Mouse (Mus musculus) kidney, postnatal 0 days (tissue): ENCODE results near the gene Alkbh2. TPM values are rescaled to one million over a fixed set of nuclear protein-coding genes. Genes with fewer than 3 reads are reported as not detected.
A peak's percentile ranks its signal among the peaks of the same experiment; 100 is the strongest.

Experiments used
- ATAC-seq: fragments of 200-750 bp; cut with Nextera tagmentation; replicated peaks from 2 replicates; pipeline ENCODE4 v1.8.0; 2017; ENCODE audit warnings: low read depth, moderate number of reproducible peaks, moderate TSS enrichment, moderate library complexity; ENCODE audit not compliant: low FRiP score
- DNase-seq: peaks from one replicate; pipeline ENCODE4 v3.0.0-alpha.2; 2016; ENCODE audit warnings: low spot score
- H3K27ac ChIP-seq: fragments of 300-500 bp; sonication (generic); 2 replicates; pipeline ENCODE4 v1.5.1; 2014; ENCODE audit warnings: mild to moderate bottlenecking
- H3K27me3 ChIP-seq: fragments of 300-500 bp; sonication (generic); 2 replicates; pipeline ENCODE4 v1.6.1; 2014; ENCODE audit warnings: low read length, mixed read lengths; ENCODE audit not compliant: insufficient read depth
- H3K36me3 ChIP-seq: fragments of 300-500 bp; sonication (generic); 2 replicates; pipeline ENCODE4 v1.6.1; 2014; ENCODE audit warnings: low read length, mixed read lengths; ENCODE audit not compliant: insufficient read depth
- H3K4me1 ChIP-seq: fragments of 300-500 bp; sonication (generic); replicated peaks from 2 replicates; pipeline ENCODE4 v1.6.1; 2014; ENCODE audit warnings: antibody characterized with exemption, low read length, mixed read lengths; ENCODE audit not compliant: insufficient read depth
- H3K4me2 ChIP-seq: fragments of 300-500 bp; sonication (generic); 2 replicates; pipeline ENCODE4 v1.6.1; 2014; ENCODE audit warnings: mild to moderate bottlenecking, low read length, moderate library complexity, mixed read lengths
- H3K4me3 ChIP-seq: fragments of 300-500 bp; sonication (generic); replicated peaks from 2 replicates; pipeline ENCODE4 v1.5.1; 2014; ENCODE audit warnings: low read depth, low read length
- H3K9ac ChIP-seq: fragments of 300-500 bp; sonication (generic); 2 replicates; pipeline ENCODE4 v1.6.1; 2014; ENCODE audit warnings: low read depth, low read length
- H3K9me3 ChIP-seq: fragments of 300-500 bp; sonication (generic); replicated peaks from 2 replicates; pipeline ENCODE4 v1.6.1; 2016; ENCODE audit warnings: low read length, inconsistent platforms, mixed read lengths
- CTCF ChIP-seq: IDR thresholded peaks from 2 replicates; pipeline ENCODE4 v1.5.1; 2016; ENCODE audit warnings: antibody characterized with exemption, low read depth, mild to moderate bottlenecking, moderate library complexity
- WGBS: fragments of 180-500 bp; shearing (Covaris S2); extraction: QIAGEN DNeasy Blood & Tissue Kit; methylation state at CpG from one replicate; pipeline ENCODE4 v1.1.7; 2014; 5-methylcytosine and 5-hydroxymethylcytosine counted together
- polyA plus RNA-seq: library from polyadenylated mRNA; unstranded; fragments of >200 nt; fragmentation: Nextera tagmentation; extraction: Ambion mirVana; gene quantifications from 2 replicates; pipeline ENCODE4 v1.2.1, GENCODE M21; 2015

Alkbh2 gene
- polyA plus RNA-seq, 1 experiment from 2014 or later, result 12.2 TPM

GRCm38 (mm10) chr5:114157236-114157635 lies 29.2 kb upstream of the Alkbh2 start:
- H3K9me3 ChIP-seq, result no peaks in the 10 kb centered on the region
- 54% methylated on average over 7 of the region's 7 CpGs for WGBS
- H3K4me3 ChIP-seq, result no peak overlapping the region
- no peaks in the 10 kb centered on the region for H3K4me1 ChIP-seq
- no peak overlapping the region for H3K4me2 ChIP-seq
- no peaks in the 10 kb centered on the region for H3K36me3 ChIP-seq
- ATAC-seq (no peak), DNase-seq (no peak)
- no peak for TF ChIP-seq CTCF
- H3K27me3 ChIP-seq, result no peaks in the 10 kb centered on the region
- H3K9ac ChIP-seq, result no peak overlapping the region
- no peak overlapping the region for H3K27ac ChIP-seq

- Histone ChIP-seq H3K27me3 (no peaks in the 10 kb centered on the region), H3K9ac (no peak overlapping the region), H3K9me3 (no peaks in the 10 kb centered on the region), H3K4me2 (no peak overlapping the region), H3K4me1 (0 out of 2 replicates have a peak, but pooled peaks cover 5% of the 10 kb centered on the region), H3K4me3 (no peak overlapping the region), H3K27ac (no peak overlapping the region), H3K36me3 (no peaks in the 10 kb centered on the region)
- no peak for DNase-seq
- 57% methylated on average over 9 of the region's 9 CpGs for WGBS
- no peak for TF ChIP-seq CTCF
- no peak; the same call in 1 of the 2 replicates for ATAC-seq
Observed at GRCm38 (mm10) chr5:114155168-114155933, 27.3 kb upstream of the Alkbh2 start.

GRCm38 (mm10) chr5:114154765-114155164 lies 26.7 kb upstream of the Alkbh2 start:
- H3K4me1 ChIP-seq, result 0 out of 2 replicates have a peak, but pooled peaks cover 5% of the 10 kb centered on the region
- no peaks in the 10 kb centered on the region for H3K36me3 ChIP-seq
- H3K9me3 ChIP-seq, result no peaks in the 10 kb centered on the region
- no peak for TF ChIP-seq CTCF
- H3K9ac ChIP-seq, result no peak overlapping the region
- H3K4me2 ChIP-seq, result no peak overlapping the region
- no peak for ATAC-seq
- 85% methylated on average over 5 of the region's 5 CpGs for WGBS
- no peak overlapping the region for H3K4me3 ChIP-seq
- no peak for DNase-seq
- H3K27me3 ChIP-seq, result no peaks in the 10 kb centered on the region
- no peak overlapping the region for H3K27ac ChIP-seq

- no peak overlapping the region; the same call in 1 of the 2 replicates for H3K4me3 ChIP-seq
- peak; percentile 74 for TF ChIP-seq CTCF
- DNase-seq (peak; percentile 68), ATAC-seq (0 out of 2 replicates have a peak, but pooled peaks have one; percentile 44)
- no peaks in the 10 kb centered on the region for H3K36me3 ChIP-seq
- 0 out of 2 replicates have a peak overlapping the region, but pooled peaks have one; percentile 25 for H3K27ac ChIP-seq
- 9% methylated on average over 12 of the region's 12 CpGs for WGBS
- peak overlapping the region; percentile 37; the same call in 1 of the 2 replicates for H3K4me2 ChIP-seq
- H3K4me1 ChIP-seq, result 0 out of 2 replicates have a peak, but pooled peaks cover 5% of the 10 kb centered on the region
- no peaks in the 10 kb centered on the region for H3K9me3 ChIP-seq
- no peaks in the 10 kb centered on the region for H3K27me3 ChIP-seq
- H3K9ac ChIP-seq, result no peak overlapping the region
Observed at GRCm38 (mm10) chr5:114153490-114153889, 25.5 kb upstream of the Alkbh2 start.

GRCm38 (mm10) chr5:114152359-114153092 lies 24.5 kb upstream of the Alkbh2 start:
- ATAC-seq (no peak), DNase-seq (no peak)
- Histone ChIP-seq H3K9me3 (no peaks in the 10 kb centered on the region), H3K4me2 (no peak overlapping the region), H3K27ac (peak overlapping the region; percentile 47; the same call in 1 of the 2 replicates), H3K4me3 (no peak overlapping the region), H3K4me1 (0 out of 2 replicates have a peak, but pooled peaks cover 5% of the 10 kb centered on the region), H3K36me3 (no peaks in the 10 kb centered on the region), H3K27me3 (no peaks in the 10 kb centered on the region), H3K9ac (no peak overlapping the region)
- TF ChIP-seq CTCF, result no peak
- 82% methylated on average over 12 of the region's 12 CpGs for WGBS
